Mouse (Mus musculus) forebrain, embryonic 14.5 days (tissue): ENCODE data around the gene Tbx5. TPM values are rescaled to one million over a fixed set of nuclear protein-coding genes. Genes with fewer than 3 reads are reported as not detected.
"Not testable (repeated sequence)": the region's sequence is repeated elsewhere in the genome, so short reads cannot be mapped to it uniquely, and the experiment has no call there.

Experiments used
- ATAC-seq: fragments of 200-750 bp; cut with Nextera tagmentation; 2 replicates; pipeline ENCODE4 v1.8.0; 2017; ENCODE audit warnings: mild to moderate bottlenecking, moderate library complexity
- DNase-seq: peaks from one replicate; pipeline ENCODE4 v3.0.0-alpha.2; 2015; ENCODE audit warnings: low spot score
- H3K27ac ChIP-seq: fragments of 300-500 bp; sonication (generic); 2 replicates; pipeline ENCODE4 v1.5.1; 2014; ENCODE audit warnings: low read depth, mild to moderate bottlenecking, control low read depth, low read length, moderate library complexity
- H3K27me3 ChIP-seq: fragments of 300-500 bp; sonication (generic); replicated peaks from 2 replicates; pipeline ENCODE4 v1.6.1; 2014; ENCODE audit warnings: low read length, control low read depth, mixed read lengths; ENCODE audit not compliant: control insufficient read depth, insufficient read depth
- H3K36me3 ChIP-seq: fragments of 300-500 bp; sonication (generic); 2 replicates; pipeline ENCODE4 v1.6.1; 2014; ENCODE audit warnings: low read length, control low read depth; ENCODE audit not compliant: control insufficient read depth, insufficient read depth
- H3K4me1 ChIP-seq: fragments of 300-500 bp; sonication (generic); 2 replicates; pipeline ENCODE4 v1.6.1; 2014; ENCODE audit warnings: antibody characterized with exemption, low read length, control low read depth; ENCODE audit not compliant: control insufficient read depth, insufficient read depth
- H3K4me2 ChIP-seq: fragments of 300-500 bp; sonication (generic); 2 replicates; pipeline ENCODE4 v1.6.1; 2014; ENCODE audit warnings: mild to moderate bottlenecking, control low read depth, low read length
- H3K4me3 ChIP-seq: fragments of 300-500 bp; sonication (generic); 2 replicates; pipeline ENCODE4 v1.5.1; 2014; ENCODE audit warnings: low read depth, low read length, control low read depth
- H3K9ac ChIP-seq: fragments of 300-500 bp; sonication (generic); 2 replicates; pipeline ENCODE4 v1.6.1; 2014; ENCODE audit warnings: mild to moderate bottlenecking, low read length, control low read depth, moderate library complexity
- H3K9me3 ChIP-seq: fragments of 300-500 bp; sonication (generic); replicated peaks from 2 replicates; pipeline ENCODE4 v1.6.1; 2016; ENCODE audit warnings: low read length, control low read depth, mixed read lengths; ENCODE audit not compliant: control insufficient read depth
- WGBS: fragments of 180-500 bp; shearing (Covaris S2); extraction: QIAGEN DNeasy Blood & Tissue Kit; methylation state at CpG from one replicate; pipeline ENCODE4 v1.1.7; 2014; 5-methylcytosine and 5-hydroxymethylcytosine counted together
- polyA plus RNA-seq: library from polyadenylated mRNA; unstranded; fragments of >200 nt; fragmentation: Nextera tagmentation; extraction: Ambion mirVana; gene quantifications from 2 replicates; pipeline ENCODE4 v1.2.1, GENCODE M21; 2014

Tbx5 gene
- polyA plus RNA-seq, 1 experiment from 2014 or later: 0.04 TPM

DNA sequence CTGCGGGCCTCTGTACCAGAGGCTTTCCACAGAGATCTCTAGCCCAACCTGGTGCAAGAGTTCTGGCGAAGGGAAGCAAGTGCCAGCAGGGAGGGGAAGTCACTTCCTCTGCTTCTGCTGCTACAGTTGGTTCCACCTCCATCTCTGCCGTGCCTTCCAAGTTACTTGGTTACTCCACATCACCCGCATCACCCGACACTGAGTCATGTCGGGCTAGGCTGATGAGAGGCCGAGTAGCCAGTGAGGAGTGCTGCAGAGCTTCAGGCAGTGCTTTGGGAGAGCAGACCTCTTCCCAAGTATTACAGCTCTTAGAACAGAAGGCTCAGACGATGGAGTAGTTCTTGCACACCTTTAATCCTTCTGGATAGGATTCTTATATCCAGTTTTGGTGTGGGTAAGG, 54.9 kb downstream of the Tbx5 start:
- ATAC-seq: no peak
- Histone ChIP-seq H3K27me3 (no peaks in the 10 kb centered on the region), H3K4me3 (no peak overlapping the region), H3K27ac (no peak overlapping the region), H3K4me2 (no peak overlapping the region), H3K9me3 (no peaks in the 10 kb centered on the region), H3K4me1 (no peaks in the 10 kb centered on the region), H3K36me3 (no peaks in the 10 kb centered on the region), H3K9ac (no peak overlapping the region)
- WGBS: 89% methylated on average over 8 of the region's 8 CpGs
- DNase-seq: no peak

GRCm38 (mm10) chr5:119891960-119892359, 59.5 kb downstream of the Tbx5 start:
- Histone ChIP-seq H3K4me2 (no peak overlapping the region), H3K4me1 (no peaks in the 10 kb centered on the region), H3K27me3 (no peaks in the 10 kb centered on the region), H3K36me3 (no peaks in the 10 kb centered on the region), H3K9me3 (no peaks in the 10 kb centered on the region), H3K9ac (no peak overlapping the region), H3K27ac (no peak overlapping the region), H3K4me3 (no peak overlapping the region)
- 55% methylated on average over 5 of the region's 5 CpGs for WGBS
- DNase-seq (no peak), ATAC-seq (no peak)

DNA sequence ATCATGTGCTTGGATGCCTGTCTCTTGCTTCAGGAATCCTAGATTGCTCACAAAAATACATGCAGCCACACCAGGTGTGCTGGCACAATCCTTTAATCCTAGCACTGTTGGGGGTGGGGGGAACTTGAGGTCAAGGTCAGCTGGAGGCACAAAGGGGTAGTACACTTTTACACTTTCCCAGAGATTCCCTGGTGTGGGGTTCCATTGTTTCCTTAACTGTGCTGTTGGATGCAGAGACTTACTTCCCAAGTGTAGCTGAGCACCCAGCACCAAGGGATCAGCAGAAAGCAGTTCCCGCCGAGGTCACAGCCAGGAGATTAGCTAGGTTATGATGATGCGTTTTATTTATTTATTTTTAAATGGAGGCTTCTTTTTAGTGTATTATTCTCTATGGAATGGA, 60.6 kb downstream of the Tbx5 start:
- H3K9ac ChIP-seq: no peak overlapping the region
- DNase-seq (no peak), ATAC-seq (no peak)
- no peaks in the 10 kb centered on the region for H3K9me3 ChIP-seq
- H3K4me1 ChIP-seq: no peaks in the 10 kb centered on the region
- H3K4me2 ChIP-seq: no peak overlapping the region
- no peak overlapping the region for H3K27ac ChIP-seq
- 80% methylated on average over 3 of the region's 3 CpGs for WGBS
- no peaks in the 10 kb centered on the region for H3K36me3 ChIP-seq
- no peaks in the 10 kb centered on the region for H3K27me3 ChIP-seq
- H3K4me3 ChIP-seq: no peak overlapping the region

- DNase-seq (no peak), ATAC-seq (no peak)
- no peaks in the 10 kb centered on the region for H3K9me3 ChIP-seq
- no peak overlapping the region for H3K4me3 ChIP-seq
- H3K27me3 ChIP-seq: no peaks in the 10 kb centered on the region
- no peaks in the 10 kb centered on the region for H3K36me3 ChIP-seq
- whole genome bisulfite sequencing: 90% methylated on average over 3 of the region's 3 CpGs
- no peak overlapping the region for H3K4me2 ChIP-seq
- H3K27ac ChIP-seq: no peak overlapping the region
- no peak overlapping the region for H3K9ac ChIP-seq
- H3K4me1 ChIP-seq: no peaks in the 10 kb centered on the region
Observed at GRCm38 (mm10) chr5:119896605-119897004, 64.1 kb downstream of the Tbx5 start.

DNA sequence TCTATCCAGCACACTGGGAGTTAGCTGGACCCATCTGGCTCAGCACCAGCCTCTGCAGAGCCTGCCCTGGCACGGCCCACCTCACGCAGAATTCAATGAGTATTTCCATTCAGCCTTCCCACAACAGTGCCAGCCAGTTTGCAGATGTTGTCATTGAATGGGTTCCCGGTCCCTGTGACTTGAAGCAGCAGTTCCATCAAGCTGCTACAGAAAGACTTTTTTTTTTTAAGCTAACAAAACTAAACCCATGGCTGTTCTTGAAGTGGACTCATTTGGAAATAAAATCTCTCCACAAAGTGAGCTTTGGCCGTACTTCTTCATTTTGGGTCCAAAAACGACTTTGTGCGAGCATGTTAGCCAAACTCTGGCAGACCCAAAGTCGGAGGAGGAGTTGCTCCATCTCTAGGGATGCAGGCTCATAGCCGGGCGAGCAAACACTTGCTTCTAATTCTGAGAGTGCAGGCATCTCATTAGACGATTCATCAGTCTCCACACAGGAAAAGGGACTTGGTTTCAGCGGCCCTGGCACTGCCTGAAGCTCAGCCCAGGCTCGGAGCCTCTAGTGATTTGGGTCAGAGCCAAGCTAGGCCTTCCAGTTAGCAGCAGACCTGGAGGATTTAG, 84.2 kb downstream of the Tbx5 start:
- Histone ChIP-seq H3K4me3 (no peak overlapping the region), H3K27me3 (no peaks in the 10 kb centered on the region), H3K27ac (peak overlapping the region; percentile 46; the same call in 1 of the 2 replicates), H3K36me3 (no peaks in the 10 kb centered on the region), H3K4me1 (no peaks in the 10 kb centered on the region), H3K9me3 (no peaks in the 10 kb centered on the region), H3K4me2 (no peak overlapping the region), H3K9ac (no peak overlapping the region)
- WGBS: 41% methylated on average over 12 of the region's 12 CpGs
- DNase-seq (peak; percentile 81), ATAC-seq (peak; percentile 84)

- DNase-seq, H3K27me3 ChIP-seq, H3K9ac ChIP-seq, H3K4me2 ChIP-seq, ATAC-seq, H3K27ac ChIP-seq, H3K4me1 ChIP-seq, H3K4me3 ChIP-seq, H3K36me3 ChIP-seq, H3K9me3 ChIP-seq: not testable (repeated sequence)
- WGBS: 93% methylated on average over 1 of the region's 1 CpGs
Observed at GRCm38 (mm10) chr5:119918381-119918780, 85.9 kb downstream of the Tbx5 start.

GRCm38 (mm10) chr5:119920941-119921340, 88.5 kb downstream of the Tbx5 start:
- WGBS: 62% methylated on average over 10 of the region's 10 CpGs

GRCm38 (mm10) chr5:119922229-119922628, 89.8 kb downstream of the Tbx5 start:
- no peak overlapping the region for H3K9ac ChIP-seq
- no peaks in the 10 kb centered on the region for H3K4me1 ChIP-seq
- DNase-seq: peak; percentile 50
- no peak for ATAC-seq
- H3K36me3 ChIP-seq: no peaks in the 10 kb centered on the region
- H3K9me3 ChIP-seq: no peaks in the 10 kb centered on the region
- no peaks in the 10 kb centered on the region for H3K27me3 ChIP-seq
- 41% methylated on average over 11 of the region's 11 CpGs for WGBS
- H3K4me2 ChIP-seq: no peak overlapping the region
- H3K27ac ChIP-seq: no peak overlapping the region
- H3K4me3 ChIP-seq: no peak overlapping the region

More at GRCm38 (mm10) chr5:119920941-119921340, 88.5 kb downstream of the Tbx5 start:
- Histone ChIP-seq H3K27ac (no peak overlapping the region), H3K36me3 (no peaks in the 10 kb centered on the region), H3K9ac (no peak overlapping the region), H3K4me2 (no peak overlapping the region), H3K4me1 (no peaks in the 10 kb centered on the region), H3K27me3 (no peaks in the 10 kb centered on the region), H3K9me3 (no peaks in the 10 kb centered on the region), H3K4me3 (no peak overlapping the region)
- DNase-seq: no peak
- ATAC-seq: no peak
